Mouse (Mus musculus) embryo, embryonic 10.5 days (tissue): ENCODE measurements around the gene Shld1.

ENCODE experiments used
- DNase-seq: peaks from one replicate; pipeline ENCODE4 v3.0.0-alpha.2; 2015; ENCODE audit warnings: low spot score

Shld1 gene

DNA sequence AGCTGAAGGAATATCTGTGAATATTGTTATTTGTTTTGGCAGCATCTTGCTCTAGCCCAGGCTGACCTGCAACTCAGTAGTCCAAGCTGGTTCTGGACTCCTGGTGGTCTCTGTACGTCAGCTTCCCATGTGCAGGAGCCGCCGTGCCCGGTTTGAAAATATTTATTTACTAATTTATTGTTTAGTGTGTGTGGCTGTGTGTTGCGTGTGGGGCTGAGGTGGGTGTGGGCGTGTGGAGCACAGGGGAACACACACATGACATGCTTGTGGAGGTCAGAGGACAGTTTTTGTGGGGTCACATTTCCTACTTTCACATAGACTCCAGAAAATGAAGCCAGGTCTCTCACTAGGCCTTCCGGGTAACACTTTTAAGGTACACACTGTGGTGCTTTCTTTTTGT, 37.8 kb downstream of the Shld1 start:
- DNase-seq, result no peak

DNA sequence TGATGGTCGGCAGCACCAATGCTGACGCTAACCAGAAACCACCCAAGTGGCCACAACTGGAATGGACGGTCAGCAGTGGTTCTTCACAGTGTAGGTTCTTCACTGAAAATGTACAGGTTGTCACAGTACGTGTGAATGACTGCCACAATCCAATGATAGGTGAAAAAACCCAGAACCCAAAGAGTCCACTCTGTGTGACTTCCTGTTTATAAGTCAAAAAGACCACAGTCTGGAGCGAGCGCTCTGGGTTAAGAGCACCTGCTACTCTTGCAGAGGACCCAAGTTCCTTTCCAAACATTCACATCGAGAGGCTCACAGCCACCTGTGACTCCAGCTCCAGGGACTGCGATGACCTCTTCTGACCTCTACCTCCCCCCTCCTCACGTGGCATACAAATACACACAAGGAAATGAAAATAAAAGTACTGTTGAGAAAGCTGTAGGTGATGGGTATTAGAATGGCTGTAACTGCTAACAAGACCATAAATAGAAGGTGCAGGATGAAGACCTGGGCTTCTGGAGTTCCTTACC, 38.7 kb downstream of the Shld1 start:
- no peak for DNase-seq

DNA sequence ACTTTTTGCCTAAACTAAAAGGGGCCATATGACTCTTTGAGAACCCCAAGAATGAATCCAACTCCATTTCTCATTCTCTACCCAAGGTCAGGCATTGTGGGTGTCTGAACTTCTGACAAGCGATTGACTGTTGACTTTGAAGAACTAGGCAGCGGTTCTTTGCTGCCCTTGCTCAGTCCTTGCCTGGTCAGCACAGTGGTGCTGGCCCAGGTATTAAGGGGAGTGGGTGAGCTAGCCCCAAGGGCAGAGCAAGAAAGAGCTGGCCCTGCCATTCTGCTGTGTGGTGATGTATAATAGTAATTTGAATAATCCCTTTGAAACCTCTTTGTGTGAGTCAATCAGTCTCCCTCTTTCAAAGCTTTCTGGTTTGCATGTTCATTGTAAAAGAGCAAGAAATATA, 39.4 kb downstream of the Shld1 start:
- DNase-seq, result no peak

DNA sequence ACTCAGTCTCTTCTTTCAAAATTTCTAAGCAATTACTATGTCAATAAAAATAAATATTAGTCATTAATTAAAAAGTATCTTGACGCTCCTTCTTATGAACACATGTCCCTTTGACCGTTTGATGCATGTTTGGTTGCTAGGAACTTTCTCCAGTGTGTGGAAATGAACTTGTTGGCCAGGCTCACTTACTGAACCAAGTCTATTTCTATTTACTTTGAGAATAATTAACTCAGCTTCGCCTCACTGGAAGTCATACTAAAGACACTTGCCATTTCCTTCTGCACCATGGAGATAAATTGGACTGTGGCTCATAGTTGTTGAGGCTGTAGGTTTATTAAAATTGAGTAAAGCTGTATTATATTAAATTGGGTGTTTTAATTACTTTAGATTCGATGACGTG, 46.2 kb downstream of the Shld1 start:
- DNase-seq, result no peak

DNA sequence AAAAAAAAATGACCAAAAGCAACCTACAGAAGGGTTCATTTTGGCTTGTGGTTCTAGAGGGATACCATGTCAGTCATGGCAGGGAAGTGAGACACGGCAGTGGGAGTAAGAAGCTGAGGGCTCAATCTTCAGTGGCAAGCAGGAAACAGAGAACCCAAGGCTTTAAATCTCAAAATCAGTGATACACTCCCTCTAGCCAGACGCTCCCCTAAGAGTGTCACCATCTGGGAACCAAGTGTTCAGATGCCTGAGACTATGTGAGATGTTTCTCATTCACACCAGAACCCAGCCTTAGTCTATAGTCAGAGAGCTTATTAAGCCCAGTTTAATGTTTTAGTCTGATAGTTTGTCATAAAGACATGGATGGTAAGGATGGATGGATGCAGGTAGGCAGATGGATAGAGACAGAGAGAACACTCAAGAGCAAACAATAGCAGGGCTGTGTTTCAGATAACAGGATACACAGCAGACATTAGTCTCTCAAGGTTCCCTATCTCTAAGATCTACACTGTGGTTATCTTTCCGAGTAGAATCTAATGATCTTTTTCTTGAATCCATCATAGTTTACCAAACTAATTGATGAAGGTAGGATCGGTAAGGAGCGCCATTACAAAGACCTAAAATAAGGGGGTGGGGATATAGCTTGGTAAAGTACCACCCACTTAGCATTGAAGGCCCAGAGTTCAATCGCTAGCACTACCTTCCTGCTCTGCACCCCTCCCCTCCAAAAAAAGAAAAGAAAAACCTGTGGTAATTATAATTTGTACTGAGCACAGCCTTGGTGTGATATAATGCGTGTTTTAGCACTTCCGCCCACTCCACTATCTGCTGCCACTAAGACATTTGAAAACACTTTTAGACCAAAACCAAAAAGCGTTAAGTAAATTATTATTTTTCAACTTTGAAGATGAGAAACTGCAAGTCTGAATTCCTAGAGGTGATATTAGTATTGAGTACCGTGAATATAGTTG, 47.2 kb downstream of the Shld1 start:
- no peak for DNase-seq

DNA sequence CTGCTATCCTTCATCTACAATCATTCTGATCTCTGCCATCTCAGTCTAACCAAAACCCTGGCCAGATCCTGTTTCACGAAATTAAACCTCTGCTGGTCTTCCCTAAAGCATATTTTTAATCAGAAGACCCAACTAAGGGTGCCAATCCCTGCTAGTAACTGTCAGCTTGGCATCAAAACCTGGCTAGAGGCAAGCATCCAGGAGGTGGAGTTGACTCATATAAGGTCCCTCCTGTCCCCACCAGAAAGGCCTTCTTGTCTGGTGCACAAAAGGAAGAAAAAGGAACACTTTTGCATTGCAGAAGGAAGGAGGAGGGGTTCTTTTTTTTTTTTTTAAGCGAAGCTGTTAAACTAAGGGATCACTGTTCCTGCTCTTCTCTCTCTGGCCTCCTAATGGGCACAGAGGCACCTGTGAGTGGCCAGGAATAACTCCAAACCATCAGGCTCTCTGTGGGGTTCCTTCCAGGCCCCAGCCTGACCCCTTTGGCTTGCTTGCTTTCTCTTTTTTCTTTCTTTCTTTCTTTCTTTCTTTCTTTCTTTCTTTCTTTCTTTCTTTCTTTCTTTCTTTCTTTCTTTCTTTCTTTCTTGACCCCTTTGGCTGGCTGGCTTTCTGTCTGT, 52.2 kb downstream of the Shld1 start:
- no peak for DNase-seq

DNA sequence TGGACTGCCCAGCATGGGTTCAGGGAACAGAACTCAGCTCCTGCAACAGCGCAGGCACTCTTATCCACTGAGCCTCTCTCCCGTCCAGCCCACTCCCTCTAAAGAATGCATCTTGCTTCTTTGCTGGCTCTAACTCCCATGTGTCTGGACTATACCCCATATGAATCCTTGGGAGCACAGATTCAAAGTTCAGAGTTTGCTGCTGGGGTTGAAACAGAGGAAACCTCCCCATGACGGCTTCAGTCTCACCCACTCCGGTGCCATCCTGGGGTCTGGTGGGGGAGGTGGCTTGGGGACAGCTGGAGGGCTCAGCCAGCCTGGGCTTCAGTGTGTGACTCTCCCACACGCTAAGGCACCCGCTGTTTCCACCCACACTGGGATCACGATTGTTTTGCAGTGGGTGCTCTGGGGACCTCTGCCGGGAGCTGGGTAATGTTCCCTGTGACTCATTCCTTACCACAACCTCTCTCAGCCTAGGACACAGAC, 55.2 kb downstream of the Shld1 start:
- no peak for DNase-seq

DNA sequence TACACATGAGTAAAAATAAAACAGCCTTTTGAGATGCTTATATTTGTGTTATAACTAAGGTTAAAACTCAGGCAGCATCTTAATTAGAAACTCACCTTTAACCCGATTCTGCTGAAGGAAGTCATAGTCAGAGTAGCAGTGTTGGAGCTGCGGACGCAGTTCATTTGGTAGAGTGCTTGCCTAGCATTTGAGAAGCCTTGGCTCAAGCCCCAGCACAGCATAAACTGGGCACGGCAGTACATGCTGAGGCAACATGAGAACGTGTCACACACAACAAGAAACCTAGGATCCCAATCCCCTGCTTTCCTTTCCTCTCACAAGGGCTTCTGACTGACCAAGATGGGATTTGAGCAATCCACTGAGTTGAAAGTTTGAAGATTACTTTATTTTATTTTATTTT, 58.1 kb downstream of the Shld1 start:
- DNase-seq, result no peak

DNA sequence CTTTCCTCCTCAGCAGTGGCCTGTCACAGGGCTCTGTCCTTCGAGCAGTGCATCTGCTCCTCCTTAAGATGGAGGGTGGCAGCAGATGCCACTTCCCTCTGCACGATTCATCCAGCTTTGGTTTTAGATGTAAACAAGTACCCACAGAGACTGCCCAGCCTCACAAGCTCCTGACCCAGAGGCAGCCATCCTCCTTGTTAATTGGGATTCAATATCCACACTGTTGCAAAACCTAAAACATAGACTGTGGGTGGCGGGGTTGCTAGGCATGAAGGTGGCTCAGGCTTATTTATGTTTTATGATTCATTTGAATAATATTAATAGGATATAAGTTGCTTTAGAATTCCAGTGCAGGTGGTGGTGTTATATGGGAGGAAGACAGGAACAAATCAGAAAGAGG, 59.4 kb downstream of the Shld1 start:
- no peak for DNase-seq

DNA sequence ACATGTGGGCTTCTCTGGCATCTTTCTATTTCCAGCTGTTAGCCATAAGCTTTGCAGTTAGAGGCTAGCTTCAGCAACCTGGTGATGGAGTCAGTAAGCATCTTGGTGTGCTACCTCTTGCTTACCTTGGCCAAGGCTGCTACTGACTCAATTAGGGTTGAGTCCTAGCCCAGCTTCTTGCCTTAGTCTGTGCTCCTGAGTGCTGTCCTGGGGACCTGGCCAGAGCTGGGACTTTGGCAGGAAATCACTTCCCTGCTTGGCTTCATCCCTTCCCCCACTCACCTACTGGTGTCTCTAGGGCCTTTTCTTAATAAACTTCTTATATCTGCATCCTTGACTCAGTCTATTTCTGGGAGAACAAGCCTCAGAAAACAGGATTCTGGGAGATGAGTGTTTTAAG, 64.0 kb downstream of the Shld1 start:
- no peak for DNase-seq

DNA sequence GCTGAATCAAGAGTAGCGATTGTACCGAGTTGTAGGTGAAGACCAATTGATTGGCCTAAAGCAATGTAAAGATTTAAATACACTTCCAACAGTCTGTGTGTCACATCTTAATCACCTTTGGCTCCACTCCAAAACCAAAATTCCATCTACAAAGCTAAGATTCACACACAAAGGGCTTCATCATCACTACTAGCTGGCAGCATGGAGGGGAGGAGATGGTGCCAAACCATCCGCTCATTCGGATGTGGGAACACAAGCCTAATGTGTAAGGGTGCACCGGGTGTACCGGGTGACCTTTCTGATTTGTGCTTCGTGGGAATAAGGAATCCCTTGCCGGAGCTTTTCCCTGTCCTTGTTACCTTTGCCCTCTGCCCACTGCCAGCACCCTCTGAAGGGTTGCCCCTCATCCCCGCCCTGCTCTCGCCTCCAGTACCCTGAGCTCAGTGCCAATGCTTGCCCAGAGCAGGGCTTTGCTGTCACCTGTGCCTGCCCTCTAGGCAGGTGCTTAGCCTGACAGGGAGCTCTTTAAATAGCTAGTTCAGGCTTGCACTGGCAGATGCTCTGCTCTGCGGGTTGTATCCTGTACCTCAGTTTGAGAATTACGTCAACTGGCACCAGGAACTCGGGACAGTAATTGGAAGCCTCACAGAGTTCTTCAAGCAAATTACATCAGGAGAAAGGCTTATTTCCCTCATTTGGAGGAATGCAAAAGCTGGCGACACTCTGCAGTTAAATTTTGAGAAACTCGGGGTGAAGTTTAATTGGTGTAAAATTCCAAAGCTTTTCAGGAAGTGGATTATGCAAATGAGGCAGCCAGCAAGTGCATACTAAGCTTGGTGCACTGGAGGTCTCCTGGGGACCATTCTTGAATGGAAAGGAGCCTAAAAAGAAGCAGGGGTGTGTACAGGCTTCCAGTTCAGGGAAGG, 64.7 kb downstream of the Shld1 start:
- no peak for DNase-seq

DNA sequence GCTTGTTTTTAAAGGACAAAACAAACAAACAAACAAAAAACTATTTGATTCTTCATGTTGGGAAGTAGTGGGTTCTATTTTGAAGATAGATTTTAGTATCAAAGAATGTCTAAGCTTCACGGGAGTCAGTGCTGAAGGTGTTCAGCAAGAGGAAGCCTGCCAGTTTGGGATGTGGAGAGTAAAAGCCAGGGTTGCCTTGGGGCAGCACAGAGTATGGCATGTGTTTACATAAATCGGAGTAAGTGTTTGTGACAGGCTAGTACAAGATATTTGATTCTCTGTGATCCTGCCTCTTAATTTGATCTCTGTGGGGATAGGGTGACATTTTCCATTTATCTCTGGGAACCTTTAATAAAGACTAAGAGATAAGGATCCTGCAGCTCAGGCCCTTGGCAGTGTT, 65.7 kb downstream of the Shld1 start:
- no peak for DNase-seq

DNA sequence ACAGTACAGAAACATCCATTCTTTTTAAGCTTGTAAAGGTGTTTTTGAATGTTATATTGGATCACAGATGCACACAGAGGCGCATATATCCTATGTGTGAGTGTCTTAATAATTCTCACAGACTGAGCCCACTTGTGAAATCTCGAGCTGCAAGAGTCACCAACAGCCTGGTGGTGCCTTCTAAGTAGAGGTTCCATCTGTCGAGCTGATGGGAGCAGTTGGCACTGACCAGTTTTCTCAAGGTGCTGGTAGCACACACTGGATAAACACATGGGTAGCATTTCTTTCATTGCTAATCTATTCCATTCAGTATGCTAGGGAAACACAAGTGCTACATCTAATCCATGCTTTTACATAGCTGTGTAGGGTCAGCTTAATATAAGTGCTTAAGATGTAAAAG, 66.4 kb downstream of the Shld1 start:
- DNase-seq, result no peak

DNA sequence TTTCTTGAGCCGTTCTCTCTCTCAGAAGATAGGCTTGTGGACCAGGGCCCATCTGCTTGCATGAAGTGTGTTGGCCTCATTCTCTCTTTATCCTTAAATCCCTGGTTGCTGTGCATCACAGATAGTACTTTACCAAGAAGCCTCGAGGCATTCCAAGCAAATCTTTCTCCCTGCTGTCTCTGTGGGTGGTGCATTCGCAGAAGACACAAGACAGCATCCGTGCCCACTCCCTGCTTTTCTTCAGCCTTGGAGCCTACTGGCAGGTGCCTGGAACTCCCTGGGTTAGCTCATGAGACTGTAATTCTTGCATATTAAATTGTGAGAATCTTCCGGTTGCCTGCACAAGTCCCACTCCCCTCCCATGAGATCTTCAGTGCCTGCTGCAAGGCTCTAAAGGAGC, 71.2 kb downstream of the Shld1 start:
- no peak for DNase-seq

DNA sequence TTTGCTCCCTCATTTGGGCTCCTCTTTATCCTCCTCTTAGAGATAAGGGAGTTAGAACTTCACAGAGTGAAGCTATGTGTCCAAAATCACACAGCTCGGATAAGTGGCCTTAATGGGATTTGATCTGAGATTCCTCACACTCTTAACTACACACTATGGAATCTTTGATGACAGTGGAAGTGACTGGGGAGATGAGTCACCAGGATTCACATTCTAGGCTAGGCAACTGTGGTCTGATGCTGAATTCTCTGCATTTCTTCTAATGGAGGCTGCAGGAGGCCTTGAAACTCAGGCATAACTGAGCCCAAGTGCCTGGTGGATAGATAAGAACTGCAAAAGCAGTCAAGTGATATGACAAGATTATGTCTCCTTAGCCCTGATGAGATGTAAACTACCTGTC, 84.1 kb downstream of the Shld1 start:
- no peak for DNase-seq

DNA sequence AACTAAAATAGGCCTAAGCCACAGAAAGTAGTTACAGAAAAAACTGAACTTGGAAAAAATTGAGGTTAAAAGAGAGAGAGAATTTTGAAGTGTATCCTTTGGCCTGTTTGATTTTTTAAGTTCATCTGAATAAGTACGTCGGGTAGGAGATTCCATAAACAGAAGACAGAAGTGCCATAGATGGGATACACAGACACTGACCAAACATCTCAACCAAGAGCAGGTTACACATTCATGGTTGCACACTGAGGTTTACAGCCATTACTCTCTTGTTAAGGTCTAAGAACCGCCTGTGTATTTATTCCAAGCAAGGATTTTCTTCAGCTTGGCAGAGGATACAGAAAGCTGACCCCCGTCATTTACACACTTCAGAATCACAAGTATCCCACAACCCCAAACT, 94.2 kb downstream of the Shld1 start, which contains the start of gene Chgb:
Gene Chgb (plus strand): TSS at position 301 of the 400 bp plus-strand sequence.
- no peak for DNase-seq

DNA sequence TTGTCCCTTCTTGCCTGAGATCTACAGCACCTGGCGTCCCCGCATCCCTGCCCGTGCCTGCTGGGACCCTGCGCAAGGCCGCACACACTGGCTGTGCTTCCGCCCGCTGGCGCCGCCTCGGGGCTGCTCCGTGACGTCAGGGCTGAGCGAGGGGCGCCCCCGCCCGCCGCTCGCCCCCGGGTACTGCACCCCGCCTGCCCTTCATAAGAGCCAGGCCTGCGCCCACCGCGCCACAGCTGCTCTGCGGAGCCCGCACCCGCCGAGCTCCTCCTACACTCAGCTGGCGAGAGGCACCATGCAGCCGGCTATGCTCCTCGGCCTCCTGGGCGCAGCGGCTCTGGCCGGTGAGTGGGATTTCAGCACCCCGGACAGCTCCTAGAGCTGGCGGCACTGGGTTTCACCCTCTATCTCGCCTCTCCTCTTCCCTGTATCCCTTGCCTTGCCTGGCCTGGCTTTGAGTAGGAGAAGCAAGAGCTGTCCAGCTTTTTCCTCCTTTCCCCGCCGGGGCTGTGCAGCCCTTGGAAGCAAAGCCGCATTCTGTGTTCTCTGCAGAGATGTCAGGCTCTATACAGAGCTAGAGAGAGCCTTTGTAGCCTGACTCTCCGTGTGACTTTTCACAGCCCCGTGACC, 94.8 kb downstream of the Shld1 start:
- peak; percentile 95 for DNase-seq

DNA sequence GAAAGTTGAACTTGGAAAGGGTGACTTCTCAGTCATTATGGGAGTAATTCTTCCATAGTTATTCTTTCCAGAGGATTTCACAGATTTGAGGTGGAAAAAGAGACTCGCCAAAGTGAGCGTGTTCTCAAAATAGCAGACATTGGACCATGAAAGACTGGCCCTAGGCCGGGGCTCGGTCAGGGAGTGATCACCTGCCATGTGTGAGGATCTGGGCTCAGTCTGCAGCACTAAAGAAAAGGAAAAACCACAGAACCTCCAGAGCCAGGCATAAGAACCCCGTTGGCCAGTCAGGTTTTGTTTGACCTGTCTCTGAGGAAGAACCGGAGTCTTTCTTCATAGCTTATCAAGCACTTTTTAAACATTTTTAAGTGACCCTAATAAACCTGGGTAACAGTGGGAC, 97.3 kb downstream of the Shld1 start:
- no peak for DNase-seq

DNA sequence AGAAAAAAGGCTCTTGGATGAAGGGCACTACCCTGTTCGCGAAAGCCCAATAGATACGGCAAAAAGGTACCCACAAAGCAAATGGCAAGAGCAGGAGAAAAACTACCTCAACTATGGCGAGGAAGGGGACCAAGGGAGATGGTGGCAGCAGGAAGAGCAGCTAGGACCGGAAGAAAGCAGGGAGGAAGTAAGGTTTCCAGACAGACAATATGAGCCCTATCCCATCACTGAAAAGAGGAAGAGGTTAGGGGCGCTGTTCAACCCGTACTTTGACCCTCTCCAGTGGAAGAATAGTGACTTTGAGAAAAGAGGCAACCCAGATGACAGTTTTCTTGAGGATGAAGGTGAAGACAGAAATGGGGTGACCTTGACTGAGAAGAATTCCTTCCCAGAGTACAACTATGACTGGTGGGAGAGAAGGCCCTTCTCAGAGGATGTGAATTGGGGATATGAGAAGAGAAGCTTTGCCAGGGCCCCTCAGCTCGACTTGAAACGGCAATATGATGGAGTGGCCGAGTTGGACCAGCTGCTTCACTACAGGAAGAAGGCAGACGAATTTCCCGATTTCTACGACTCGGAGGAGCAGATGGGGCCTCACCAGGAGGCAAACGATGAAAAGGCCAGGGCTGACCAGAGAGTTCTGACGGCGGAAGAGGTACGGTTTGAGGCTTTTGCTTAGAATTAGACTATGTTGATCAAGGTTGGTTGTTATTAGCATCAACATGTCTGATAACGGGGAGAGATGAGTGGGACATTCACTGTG, 106.9 kb downstream of the Shld1 start:
- DNase-seq, result no peak

DNA sequence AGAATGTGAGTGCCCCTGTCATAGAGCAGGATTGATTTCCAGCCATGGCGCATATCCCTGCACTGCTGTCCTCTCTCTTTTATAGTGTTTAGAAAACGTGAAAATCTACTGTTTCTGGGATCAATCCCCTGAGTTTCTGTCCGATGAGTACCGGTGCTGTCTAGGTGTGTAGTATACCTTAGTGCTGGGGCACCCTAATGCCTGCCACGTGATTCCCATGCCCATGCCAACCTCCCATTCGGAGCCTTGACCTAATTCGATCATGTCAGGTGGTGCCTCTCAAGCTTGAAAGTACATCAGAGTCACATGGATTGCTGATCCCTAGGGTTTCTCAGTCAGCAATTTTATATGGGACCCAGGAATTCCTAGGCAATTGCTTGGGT, 107.5 kb downstream of the Shld1 start:
- no peak for DNase-seq
